Mouse (Mus musculus): ENCODE results near the gene Itgb2.

The Itgb2 gene

DNA sequence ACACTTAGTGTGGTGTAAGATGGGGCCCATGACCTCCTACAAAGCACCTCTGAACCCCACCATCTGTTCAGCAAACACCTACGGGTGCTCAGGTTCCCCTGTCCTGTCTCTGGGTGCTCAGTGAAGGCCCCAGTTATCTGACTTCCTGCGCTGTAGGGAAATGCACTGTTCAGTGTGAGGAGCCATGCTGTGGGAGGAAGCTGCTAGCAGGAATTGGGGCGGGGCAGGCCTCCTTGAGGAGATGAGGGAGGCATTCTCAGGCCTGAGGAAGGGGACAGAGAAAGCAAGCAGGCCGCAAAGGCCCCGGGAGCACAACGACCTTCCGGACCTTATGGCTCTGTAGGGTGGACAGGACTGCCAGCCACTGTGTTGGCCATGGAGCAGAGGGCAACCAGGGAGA lies 59.1 kb downstream of the Itgb2 start:
- no peak for DNase-seq (ENCODE audit: low spot score)

DNA sequence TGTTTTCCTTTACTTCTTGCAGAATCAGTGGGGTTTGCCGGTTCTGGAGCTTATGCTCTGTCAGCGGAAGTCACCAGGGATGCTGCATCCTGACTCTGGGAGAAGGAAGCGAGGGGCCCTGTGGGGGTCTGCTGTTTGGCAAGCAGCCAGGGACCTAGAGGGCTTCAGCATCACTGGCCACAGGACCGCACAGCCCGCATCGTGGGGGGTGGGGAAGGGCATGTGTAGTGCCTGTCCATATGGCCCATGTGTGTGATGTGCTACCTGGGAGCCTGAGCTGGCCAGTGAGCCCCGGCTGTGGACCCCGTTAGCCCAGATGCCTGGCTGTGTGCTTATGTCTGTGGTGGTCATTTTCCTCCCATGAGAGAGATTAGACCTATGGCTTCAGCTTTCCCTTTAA lies 59.7 kb downstream of the Itgb2 start:
- no peak for DNase-seq (ENCODE audit: low spot score)

DNA sequence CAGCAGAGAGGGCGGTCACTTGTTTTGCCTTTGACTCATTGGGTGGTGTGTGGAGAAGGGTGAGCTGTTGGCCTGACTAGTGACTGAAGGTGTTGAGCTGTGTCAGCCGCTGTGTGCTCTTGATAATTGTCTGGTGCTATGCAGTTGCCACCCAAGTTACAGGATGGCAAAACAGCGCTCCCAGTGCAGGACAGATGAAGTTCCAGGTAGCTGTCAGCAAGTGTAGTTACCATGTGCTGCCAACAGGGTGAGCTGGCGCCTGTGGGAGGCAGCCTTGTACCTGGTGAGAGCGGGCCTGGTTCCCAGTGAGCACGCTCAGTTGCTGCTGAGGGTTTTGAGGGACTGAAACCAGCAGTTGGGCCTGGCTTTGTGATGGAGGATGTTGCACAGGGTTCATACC lies 60.8 kb downstream of the Itgb2 start:
- no peak for DNase-seq (ENCODE audit: low spot score)

DNA sequence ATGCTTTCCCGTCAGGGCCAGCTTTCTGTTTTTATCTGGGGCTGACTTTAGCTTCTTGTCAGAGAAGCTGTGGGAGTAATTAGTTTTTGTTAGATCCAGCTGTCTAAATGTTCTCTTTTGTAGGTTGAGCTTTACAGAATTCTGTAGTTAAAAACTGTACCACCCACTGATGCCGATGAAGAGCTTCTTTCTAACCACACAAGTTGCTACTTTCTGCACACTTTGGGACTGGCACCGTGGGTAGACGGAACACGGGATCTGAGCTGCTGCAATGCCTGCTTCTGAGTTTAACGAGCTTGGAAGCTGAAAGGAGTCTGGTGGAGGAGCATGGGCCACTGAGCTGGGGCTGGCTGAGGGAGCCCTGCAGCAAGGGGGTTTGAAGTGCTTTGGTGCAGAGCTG lies 61.5 kb downstream of the Itgb2 start:
- DNase-seq (ENCODE audit: low spot score) = no peak

DNA sequence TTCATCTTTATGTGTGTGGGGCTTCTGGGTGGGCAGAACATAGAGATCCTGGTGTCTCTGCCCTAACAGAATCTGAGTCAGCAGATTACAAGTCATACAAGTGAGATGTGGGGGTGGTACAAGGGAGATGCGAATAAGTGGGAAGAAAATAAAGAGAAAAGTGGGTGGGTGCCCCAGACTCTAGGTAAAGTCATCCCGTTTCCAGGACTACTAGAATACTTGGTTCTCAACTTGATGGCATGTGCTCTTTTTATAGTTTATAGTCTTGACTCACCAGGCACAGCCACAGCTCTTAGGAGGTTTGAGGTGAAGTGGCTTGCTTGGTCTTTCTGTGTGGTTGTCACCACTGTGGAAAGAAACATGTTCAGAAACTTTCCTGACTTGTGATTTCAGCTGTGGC lies 66.0 kb downstream of the Itgb2 start:
- DNase-seq (ENCODE audit: low spot score) = no peak

DNA sequence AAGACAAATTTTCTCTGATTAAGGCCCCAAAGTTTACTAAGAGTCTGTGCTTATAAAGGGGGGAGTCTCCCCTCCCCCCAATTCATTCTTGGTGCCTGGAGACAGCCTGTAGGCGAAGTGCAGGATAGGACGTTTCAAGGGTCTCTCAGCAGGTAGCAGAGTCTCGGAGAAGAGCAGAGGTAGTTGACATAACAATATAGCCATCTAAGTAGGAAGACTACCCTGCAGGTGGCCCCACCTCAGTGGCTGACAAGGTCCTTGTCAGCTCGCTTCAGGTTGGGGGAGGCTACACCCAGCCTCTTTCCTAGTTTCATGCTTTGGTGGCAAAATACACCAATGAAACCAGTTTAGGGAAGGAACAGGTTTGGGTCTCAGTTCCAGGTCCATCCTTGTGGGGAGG lies 73.0 kb downstream of the Itgb2 start:
- DNase-seq (ENCODE audit: low spot score) = no peak

DNA sequence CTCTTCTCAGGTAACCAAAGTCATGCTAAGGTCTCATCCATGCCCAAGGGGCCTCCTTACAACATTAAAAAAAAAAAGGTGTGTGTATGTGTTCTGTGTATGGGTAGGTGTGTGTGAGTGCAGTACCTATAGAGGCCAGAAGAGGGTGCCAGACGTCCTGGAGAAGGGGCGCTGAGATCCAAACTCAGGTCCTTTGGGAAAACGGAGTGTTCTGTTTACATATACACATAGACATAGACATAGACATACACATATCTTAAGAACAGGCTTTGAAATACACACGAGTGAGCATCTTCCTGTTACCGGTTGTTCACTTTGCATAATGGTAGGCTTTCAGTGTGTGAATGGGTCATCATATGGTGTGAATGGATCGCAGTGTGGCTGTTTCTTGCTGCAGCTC lies 74.1 kb downstream of the Itgb2 start:
- DNase-seq (ENCODE audit: low spot score) = no peak

DNA sequence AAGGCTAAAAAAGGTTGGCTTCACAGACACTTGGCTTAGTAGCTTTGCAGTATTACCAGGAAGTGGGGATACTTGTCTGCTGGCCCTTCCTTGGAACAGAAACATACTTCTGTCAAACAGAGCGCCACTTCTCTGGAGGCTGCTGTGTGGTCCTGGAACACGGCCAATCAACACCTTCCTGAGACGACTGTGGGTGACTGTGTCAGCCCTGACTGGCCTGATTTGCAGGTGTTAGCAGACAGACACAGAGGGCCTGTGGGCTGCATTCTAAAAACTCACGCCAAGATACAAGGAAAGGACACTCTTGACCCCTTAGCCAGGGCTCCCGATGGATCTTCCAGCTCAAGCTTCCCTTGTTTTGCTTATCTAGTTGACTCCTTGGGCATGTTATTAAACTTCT lies 74.9 kb downstream of the Itgb2 start:
- no peak for DNase-seq (ENCODE audit: low spot score)

DNA sequence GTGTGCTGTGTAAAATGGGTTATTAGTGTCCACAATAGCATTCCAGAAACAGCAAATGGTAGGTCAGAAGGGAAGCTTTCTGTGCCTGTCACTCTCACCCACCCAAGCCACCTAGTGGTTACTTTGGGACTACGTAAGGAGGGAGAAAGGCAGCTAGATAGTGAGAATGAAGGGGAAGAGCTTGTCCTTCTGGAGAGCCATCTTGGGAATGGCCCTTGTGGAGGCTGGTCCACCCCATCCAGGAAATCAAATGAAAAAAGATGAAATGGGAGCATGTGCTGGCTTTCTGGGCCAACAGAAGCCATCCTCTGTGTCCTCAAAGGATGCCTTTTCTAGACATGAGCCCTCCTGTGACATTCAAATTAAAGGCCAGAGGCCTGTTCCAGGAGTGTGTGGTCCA lies 75.3 kb downstream of the Itgb2 start:
- DNase-seq (ENCODE audit: low spot score) = no peak

DNA sequence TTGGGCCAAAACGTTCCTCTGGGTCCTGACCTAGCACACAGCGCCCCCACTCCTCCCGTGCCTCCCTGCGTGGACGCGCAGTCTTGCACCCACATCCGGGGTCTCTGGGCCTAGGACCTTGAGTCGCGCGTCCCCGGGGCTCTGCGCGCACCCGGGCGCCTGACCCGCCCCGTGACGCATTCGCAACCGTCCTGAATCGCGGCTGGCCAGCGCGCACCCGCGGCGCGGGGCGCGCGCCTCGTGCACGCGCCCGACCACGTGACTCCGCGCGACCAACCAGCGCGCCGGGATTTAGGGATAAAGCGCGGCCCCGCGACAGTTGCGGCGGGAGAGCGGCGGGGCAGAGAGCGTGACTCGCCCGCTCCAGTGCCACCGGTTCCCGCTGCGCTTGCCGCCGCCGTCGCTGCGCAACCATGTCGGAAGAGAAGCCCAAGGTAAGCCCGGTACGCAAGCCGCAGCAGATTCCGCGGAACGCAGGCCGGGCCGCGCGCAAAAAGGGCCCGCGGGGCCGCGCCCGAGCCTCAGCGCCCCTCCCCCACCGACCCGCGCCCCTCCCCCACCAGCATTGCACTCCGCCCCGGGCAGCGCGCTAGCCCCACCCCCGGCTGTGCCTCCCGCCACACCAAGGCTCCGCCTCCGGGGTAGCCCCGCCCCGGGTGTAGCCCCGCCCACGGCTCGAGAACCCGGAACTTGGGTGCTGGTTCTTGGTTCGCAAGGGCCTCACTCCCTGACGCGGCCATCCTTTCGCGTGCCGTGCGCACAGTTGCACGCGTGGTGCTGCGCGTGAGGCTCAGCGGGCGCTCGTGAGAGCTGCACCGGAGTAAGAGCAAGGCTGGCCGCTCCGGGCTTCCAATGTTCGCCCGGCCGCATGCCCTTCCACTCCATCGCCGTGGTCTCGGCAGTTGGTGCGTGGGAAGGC lies 76.1 kb downstream of the Itgb2 start, which contains the start of the genes Sumo3 and Gm49325:
Gene Sumo3, plus strand, starts transcription at position 190 of the 919 bp plus-strand sequence.
Gene Gm49325, plus strand, starts transcription at position 290 of the 919 bp plus-strand sequence.
- peak; percentile 84 for DNase-seq (ENCODE audit: low spot score)

DNA sequence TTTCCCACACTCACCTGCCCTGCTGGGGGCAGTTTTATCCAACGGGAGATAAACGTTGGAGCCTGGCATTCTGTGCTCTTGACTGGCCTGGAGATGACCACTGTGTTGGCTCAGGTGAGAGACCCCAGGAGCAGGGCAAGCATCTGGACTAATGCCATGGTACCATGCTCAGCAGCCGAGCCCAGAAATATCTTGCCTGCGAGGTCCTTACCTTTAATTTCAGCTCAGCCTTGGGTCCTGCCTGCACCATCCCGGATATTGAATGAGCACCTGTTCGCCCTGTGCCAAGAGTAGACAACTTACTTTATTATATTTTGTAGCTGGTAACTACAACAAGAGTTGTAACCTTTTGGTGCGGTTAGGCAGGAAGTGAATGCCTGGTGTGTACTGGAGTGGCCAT lies 76.8 kb downstream of the Itgb2 start:
- DNase-seq (ENCODE audit: low spot score) = no peak

DNA sequence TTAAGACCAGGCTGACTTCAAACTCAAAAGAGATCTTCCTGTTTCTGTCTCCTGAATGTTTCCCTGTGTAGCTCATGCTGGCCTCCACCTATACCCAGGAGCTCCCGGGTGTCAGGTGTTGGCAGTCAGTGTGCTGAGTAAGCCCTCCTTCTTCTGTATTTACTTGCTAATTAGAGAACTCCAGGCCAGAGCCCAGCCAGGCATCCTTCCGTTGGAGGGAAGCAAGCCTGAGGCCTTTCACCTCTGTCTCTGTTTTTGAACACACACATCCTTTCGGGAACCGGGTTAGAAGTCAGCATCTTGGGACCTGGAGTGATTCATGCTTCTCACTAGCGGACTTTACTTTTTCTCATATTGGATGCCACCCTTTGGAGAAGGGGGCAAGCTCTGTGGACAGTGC lies 77.4 kb downstream of the Itgb2 start:
- no peak for DNase-seq (ENCODE audit: low spot score)

DNA sequence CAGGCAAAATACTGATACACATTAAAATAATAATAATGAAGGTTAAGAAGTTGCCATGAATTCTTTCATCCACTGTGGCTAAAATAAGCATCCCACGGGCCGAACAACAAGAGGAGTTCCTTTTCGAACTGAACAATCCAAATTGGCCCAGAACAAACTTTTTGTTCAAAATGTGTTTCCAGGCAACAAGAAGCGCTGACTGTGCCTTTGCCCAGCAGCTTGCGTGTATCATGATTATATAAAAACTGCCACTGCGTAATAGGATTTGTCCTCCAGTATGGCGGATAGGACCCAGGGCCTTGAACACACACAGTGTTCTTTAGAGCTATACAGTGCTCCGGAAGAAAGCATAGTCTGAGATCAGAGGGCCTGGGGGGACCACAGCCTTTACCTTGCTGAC lies 78.5 kb downstream of the Itgb2 start:
- no peak for DNase-seq (ENCODE audit: low spot score)

DNA sequence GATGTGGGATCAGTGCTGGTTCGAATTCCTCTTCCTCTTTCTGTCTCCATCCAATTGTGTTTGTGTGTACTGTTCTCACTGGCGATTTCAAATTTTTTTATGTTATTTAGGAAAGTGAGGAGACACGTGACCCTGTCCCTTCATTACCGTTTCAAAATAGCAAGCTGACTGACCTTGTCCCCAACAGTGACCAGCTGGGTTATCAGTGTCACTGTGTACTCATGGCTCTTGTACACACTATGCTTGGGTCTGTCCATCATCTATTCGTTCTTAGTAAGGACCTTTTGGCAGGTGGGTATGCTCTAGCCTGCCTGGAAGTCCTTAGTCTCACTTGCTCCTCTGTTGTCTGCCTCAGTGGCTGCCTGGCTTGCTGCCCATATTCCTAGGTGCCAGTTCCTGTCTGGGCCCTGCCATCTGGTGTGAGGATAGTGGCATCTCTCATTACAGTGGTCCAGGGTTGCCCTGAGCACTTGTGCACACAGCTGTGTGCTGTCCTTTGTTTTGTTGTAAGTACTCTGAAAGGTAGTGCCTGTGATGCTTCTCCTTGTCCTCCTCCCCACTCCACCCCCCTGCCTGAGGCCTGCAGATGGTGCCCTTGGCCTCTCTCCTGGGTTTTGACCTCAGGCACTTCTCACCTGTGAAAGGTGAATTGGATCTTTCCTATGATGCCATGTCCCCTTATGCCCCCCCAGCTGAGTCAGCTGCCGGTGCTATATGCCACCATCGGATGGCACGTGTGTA lies 80.3 kb downstream of the Itgb2 start:
- DNase-seq (ENCODE audit: low spot score) = no peak

DNA sequence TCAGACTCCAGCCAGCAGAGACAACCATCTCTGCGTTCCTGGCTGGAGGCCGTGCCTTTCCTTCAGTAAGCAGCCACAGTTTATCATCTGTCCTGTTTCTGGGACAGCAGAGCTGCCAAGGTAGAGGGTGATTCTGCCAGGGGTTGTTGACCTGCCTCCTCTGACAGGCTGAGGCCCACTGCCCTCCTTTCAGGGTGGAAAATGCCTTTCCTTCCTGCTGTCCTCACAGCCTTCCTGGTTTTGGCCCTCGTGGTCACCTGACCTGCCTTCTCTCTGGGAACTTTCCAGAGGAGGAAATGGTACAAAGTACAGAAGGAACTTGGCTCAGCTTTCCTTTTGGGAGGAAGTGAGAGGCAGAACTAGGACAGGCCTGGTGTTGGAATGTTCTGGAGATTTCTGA lies 83.4 kb downstream of the Itgb2 start:
- no peak for DNase-seq (ENCODE audit: low spot score)

Data from ovary, postnatal 10 days (tissue).